Mouse (Mus musculus): ENCODE results near the gene Tbck.

Gene Tbck

GRCm38 (mm10) chr3:132871318-132871904 lies 187.5 kb downstream of the Tbck start:
- CTCF ChIA-PET = no interaction called here

GRCm38 (mm10) chr3:132873251-132873650 lies 189.3 kb downstream of the Tbck start:
- CTCF ChIA-PET = no interaction called here

GRCm38 (mm10) chr3:132876011-132876708 lies 192.2 kb downstream of the Tbck start:
- CTCF ChIA-PET = no interaction called here

DNA sequence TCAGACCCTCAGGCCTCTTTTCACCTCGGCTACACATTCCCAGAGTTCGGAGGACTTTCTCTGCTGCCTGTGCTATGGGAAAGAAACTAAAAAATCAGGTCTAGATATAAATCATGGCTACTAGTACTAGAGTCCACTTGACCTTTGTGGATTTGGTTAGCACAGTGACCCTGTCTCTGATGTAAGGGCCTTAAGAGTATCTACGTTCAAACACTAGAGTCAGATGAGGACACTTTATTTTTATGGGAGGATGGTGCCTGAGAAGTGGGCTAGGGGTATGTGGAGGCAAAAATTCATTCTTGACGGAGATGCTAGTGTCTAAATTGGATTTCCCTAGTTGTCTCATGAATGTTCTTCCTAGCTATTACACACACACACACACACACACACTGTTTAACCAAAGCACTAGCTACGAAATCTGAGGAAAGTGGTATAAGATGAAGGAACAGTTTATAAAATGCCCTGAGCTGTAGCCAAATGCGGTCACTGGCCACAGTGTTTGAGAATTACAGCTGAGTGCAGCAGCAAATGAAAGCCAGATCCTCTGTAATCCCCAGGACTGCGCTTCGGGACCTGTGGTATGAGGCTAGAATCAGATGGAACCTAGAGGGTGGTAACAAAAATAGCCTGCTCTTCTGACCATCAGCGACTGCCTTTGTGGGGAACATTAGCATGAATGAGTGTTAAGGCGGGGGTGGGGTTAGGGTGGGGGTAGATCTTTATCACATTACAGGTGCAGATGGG lies 193.2 kb downstream of the Tbck start:
- CTCF ChIA-PET = no interaction called here

DNA sequence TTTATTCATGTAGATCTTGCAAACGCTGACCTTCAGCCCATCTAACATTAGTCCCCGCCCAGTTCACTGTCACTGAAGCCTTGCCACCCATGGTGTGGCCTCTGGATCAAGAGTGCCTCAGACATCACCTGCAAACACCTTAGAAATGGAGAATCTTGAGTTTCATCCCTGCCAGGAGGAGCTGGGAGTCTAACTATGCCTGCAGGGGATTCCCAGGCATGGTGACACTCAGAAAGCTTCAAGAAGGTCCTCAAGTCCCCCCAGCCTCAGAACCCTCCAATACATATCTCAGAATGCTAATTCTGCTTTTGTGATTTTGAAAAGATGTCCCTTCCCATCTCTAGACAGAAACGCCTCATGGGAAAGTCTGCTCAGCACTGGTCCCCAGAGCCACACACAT lies 196.4 kb downstream of the Tbck start:
- CTCF ChIA-PET = no interaction called here

DNA sequence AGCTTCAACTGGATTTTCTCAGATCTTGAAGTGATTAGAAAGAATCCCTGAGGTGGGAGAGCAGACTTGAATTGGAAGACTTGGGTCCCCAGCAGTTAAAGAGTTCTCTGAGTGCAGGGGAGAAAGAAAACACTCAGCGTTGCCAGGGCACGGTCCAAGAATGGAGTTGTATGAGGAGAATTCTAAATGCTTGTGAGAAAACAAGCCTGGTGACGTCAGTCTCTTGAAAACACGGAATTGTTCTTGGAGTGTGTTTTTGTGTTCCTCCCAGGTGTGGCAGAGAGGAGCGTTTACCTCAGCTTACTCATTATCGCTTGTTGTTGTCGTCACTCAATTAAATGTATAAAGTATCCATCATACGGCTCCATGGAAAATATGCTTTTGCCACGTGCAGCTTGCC lies 196.9 kb downstream of the Tbck start:
- CTCF ChIA-PET = no interaction called here

DNA sequence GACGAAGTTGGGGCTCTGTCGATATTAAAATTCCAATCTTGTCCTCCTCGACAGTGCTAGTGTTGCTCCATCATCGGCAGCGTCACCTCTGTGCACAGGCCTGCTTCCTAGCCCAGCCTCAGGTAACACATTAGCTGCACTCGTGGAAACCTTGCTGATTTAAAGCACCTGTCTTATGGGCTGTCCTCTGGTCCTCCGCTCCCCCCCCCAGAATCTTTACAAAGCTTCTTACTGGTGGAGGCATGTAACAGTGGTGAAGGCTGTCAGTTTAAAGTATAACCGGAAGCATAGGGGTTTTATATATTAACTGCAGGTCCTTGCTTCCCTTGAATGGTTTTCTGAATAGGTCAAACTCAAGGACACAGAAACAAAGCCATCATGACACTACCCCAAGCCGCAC lies 199.3 kb downstream of the Tbck start:
- CTCF ChIA-PET = no interaction called here

- CTCF ChIA-PET = no interaction called here
Observed at GRCm38 (mm10) chr3:132884459-132884858, 200.5 kb downstream of the Tbck start.

DNA sequence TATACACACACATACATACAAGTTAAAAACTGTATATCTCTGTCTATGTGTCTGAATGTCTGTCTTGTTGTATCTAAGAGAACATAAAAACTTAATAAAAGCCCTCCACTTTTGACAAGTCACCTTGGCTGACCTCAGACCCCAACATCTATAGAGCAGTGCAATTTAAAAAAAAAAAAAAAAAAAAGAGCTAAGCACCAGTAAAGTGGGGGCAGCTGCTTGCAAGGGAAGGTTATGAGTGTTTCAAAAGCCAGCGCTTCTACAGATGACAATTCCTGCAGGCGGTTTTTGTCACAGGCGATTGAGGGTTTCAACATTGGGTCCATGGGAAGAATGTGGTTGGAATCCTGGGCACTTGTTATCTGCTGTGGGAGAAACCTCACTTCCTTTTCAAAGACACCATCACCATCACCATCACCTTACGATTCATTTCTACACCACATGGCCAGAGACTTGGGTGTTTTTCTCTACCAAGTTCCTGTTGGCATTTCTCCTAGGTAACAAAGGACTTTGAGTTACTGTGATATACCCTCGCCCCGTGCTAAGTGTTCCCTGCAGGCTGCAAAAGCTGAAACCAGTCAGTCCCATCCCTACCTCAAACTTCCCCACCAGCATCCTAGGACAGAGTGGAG lies 202.6 kb downstream of the Tbck start:
- CTCF ChIA-PET = no interaction called here

- CTCF ChIA-PET = no interaction called here
Observed at GRCm38 (mm10) chr3:132887074-132887848, 203.3 kb downstream of the Tbck start.

Data from spleen, embryonic (tissue).